Mouse (Mus musculus) thymus, adult 2 months (tissue): ENCODE results near the gene Scp2.

Experiments used
- CTCF ChIP-seq: fragments of 200-500 bp; IDR thresholded peaks from 2 replicates; pipeline ENCODE4 v1.5.1; 2012; ENCODE audit warnings: mild to moderate bottlenecking, control low read depth, low read length, moderate library complexity, borderline replicate concordance; ENCODE audit not compliant: control insufficient read depth, poor library complexity, insufficient read depth; ENCODE audit errors: extremely low read depth
- POLR2A ChIP-seq: fragments of 200-500 bp; IDR thresholded peaks from 2 replicates; pipeline ENCODE4 v1.6.1; 2012; ENCODE audit warnings: mild to moderate bottlenecking, low read length, control low read depth, moderate library complexity; ENCODE audit not compliant: control insufficient read depth, poor library complexity, insufficient read depth; ENCODE audit errors: extremely low read depth

- TF ChIP-seq CTCF: no peak
- no peak for TF ChIP-seq POLR2A
Observed at GRCm38 (mm10) chr4:108065176-108065844, 79.5 kb downstream of the Scp2 start.
